In the genomic region with DNA sequence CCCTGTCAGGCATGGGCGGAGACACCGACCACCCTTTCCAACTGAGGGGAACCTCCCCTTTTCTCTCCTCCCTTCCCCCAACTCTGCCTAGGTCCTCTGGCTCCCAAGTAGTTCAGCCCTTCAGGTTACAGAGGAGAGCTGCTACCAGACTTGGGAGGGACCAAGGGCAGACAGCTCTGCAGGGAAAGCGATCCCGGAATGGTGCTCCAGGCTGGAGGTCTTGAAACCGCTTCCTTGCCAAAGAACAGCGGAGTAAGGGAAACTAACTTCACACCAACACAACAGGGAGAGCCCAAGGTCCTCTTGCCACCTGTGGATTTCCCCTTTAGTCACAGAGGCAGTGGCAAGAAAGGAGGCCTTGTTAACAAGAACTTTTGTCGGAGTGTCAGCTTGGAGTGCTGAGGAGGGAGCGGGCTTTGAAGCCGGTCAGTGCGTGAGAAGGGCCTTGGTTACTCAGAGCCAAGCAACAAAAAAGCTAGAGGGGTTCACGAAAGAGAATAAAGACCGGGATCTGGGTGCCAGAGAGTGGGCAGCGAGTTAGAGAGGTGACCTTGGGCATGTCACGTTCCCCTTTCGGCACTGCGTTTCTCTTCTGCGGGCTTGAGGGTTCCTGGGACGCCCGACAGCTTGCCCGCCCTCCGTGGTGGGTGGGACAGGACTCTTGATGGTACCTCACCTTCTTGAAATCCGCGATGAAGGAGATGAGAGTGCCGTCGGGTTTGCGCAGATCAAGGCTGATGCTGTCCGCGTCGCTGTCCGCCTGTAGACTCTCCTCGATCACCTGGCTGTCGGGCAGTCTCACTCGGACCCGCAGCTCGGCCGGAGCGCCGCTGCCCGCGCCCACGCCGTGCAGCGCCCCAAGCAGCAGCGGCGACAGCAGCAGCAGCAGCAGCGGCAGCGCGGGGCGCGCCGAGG, we compare ENCODE assay signal across 8 mouse cellular contexts. TPM values are rescaled to one million over a fixed set of nuclear protein-coding genes. Genes with fewer than 3 reads are reported as not detected.
DNase-seq lines count a peak whose midpoint lies in the region; ATAC-seq and TF ChIP-seq lines count a peak whose summit lies in the region.

No protein-coding gene starts in this region.

- H3K4me2 ChIP-seq in hindbrain, embryonic 15.5 days: peak overlapping the region; percentile 80

- no peaks in the 10 kb centered on the region for H3K36me3 ChIP-seq in kidney, adult 2 months (ENCODE audit: control insufficient read depth, insufficient read depth, low read length)
- no peaks in the 10 kb centered on the region for H3K36me3 ChIP-seq in hindbrain, embryonic 15.5 days

- peak overlapping the region; percentile 94 for H3K4me3 ChIP-seq in kidney, adult 2 months (ENCODE audit: insufficient read depth, low read depth, low read length)
- H3K4me3 ChIP-seq in cortical plate, adult 2 months (ENCODE audit: insufficient read depth, low read length): peak overlapping the region; percentile 44
- peak overlapping the region; percentile 47 for H3K4me3 ChIP-seq in hindbrain, embryonic 15.5 days

- 2% methylated on average over 49 of the region's 51 CpGs for WGBS in kidney, adult 2 months
- 2% methylated on average over 51 of the region's 51 CpGs for WGBS in hindbrain, embryonic 15.5 days

- ATAC-seq in hindbrain, embryonic 15.5 days (ENCODE audit: low FRiP score, low read depth): no peak

- no peaks in the 10 kb centered on the region for H3K9me3 ChIP-seq in hindbrain, embryonic 15.5 days

- H3K9ac ChIP-seq in hindbrain, embryonic 15.5 days: peak overlapping the region; percentile 37

- no peak for TF ChIP-seq CTCF in kidney, adult 2 months (conservative IDR thresholded peaks at IDR 0.05; ENCODE audit: insufficient read depth, insufficient read length, low read depth, low read length)
- TF ChIP-seq CTCF in cortical plate, adult 2 months (IDR thresholded peaks at IDR 0.05; ENCODE audit: extremely low read depth, insufficient read depth, low read length): no peak

- no peaks in the 10 kb centered on the region for H3K27me3 ChIP-seq in kidney, adult 2 months (replicated peaks; ENCODE audit: control insufficient read depth, insufficient read depth, low read length)
- H3K27me3 ChIP-seq in hindbrain, embryonic 15.5 days: peaks cover 36% of the 10 kb centered on the region

- peak overlapping the region; percentile 75 for H3K27ac ChIP-seq in kidney, adult 2 months (ENCODE audit: insufficient read depth, low read depth, low read length)
- H3K27ac ChIP-seq in cortical plate, adult 2 months (ENCODE audit: insufficient read depth, low read length): no peak overlapping the region
- H3K27ac ChIP-seq in hindbrain, embryonic 15.5 days (replicated peaks): no peak overlapping the region

- peaks cover 42% of the 10 kb centered on the region for H3K4me1 ChIP-seq in kidney, adult 2 months (ENCODE audit: control insufficient read depth, insufficient read depth, low read length)
- no peaks in the 10 kb centered on the region for H3K4me1 ChIP-seq in cortical plate, adult 2 months (ENCODE audit: control insufficient read depth, insufficient read depth, low read length)
- H3K4me1 ChIP-seq in hindbrain, embryonic 15.5 days (replicated peaks): peaks cover 17% of the 10 kb centered on the region

- TF ChIP-seq POLR2A in kidney, adult 2 months (IDR thresholded peaks at IDR 0.05; ENCODE audit: low read depth, low read length): no peak
- TF ChIP-seq POLR2A in cortical plate, adult 2 months (IDR thresholded peaks at IDR 0.05; ENCODE audit: extremely low read depth, insufficient read depth, low read length): no peak

- peak; percentile 44 for DNase-seq in kidney, adult 2 months
- no peak for DNase-seq in kidney, adult 8-10 months
- peak; percentile 54 for DNase-seq in lung, postnatal 10 days
- DNase-seq in thymus, postnatal 25 days: peak; percentile 10
- no peak for DNase-seq in MN1 (ENCODE audit: low spot score)
- DNase-seq in left cerebral cortex, adult 11 months (ENCODE audit: low spot score): no peak

RNA-seq across cellular contexts. Expression of a gene that starts 0.8 kb away (rescaled TPM):
- polyA plus RNA-seq in kidney, adult 2 months (2012; rRNA removed): 60.8 and 61.1 TPM in 2 replicates
- 23.8 and 24.6 TPM in 2 replicates for polyA plus RNA-seq in cortical plate, adult 2 months (2012; rRNA removed)
- polyA plus RNA-seq in hindbrain, embryonic 15.5 days (2015; fragmentation: Nextera tagmentation; extraction: Ambion mirVana): 7.1 and 10.8 TPM in 2 replicates

RNA-seq across cellular contexts. Expression of a gene that starts 28.7 kb away (rescaled TPM):
- 0.14 and 0.22 TPM in 2 replicates for polyA plus RNA-seq in kidney, adult 2 months (2012; rRNA removed)
- 0.13 and 0.25 TPM in 2 replicates for polyA plus RNA-seq in cortical plate, adult 2 months (2012; rRNA removed)
- polyA plus RNA-seq in hindbrain, embryonic 15.5 days (2015; fragmentation: Nextera tagmentation; extraction: Ambion mirVana): 0.05 and 0.10 TPM in 2 replicates

Comparison
In these comparisons a context has a peak if more than half of its experiments do, and no peak if none do; other contexts are left out.
1. DNase-seq: peak in kidney, adult 2 months (single experiment), lung, postnatal 10 days (single experiment) and thymus, postnatal 25 days (single experiment); none in kidney, adult 8-10 months (0 of 2), MN1 (single experiment) and left cerebral cortex, adult 11 months (single experiment).
2. H3K4me3 ChIP-seq: peak in every context shown above with its lines; median percentile 94 in kidney, adult 2 months; 47 in hindbrain, embryonic 15.5 days; 44 in cortical plate, adult 2 months.